Mouse (Mus musculus): ENCODE results near the gene Higd1a. TPM values are rescaled to one million over a fixed set of nuclear protein-coding genes. Genes with fewer than 3 reads are reported as not detected.

Gene Higd1a
- polyA plus RNA-seq, 1 experiment, result 17.6 TPM

DNA sequence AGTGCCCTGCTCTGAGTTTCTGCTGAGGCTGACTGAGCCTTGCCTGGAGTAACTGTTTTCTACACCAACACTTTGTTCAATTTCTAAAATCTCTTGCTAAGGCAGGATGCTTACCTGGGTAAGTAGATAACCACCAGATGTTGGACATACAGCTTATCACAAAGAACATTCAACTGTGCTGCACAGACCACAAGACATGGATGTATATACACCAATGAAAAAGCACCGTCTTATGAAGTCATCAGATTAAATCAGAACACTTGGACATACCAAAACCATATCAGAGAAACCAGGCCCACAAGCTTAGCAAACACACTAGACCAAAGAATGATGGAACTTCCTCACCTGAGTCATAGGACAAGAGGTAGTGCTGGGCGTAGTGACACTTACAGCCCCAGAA is 1.2 kb upstream of the Higd1a start:
- WGBS, result 96% methylated on average over 2 of the region's 2 CpGs

GRCm38 (mm10) chr9:121857474-121858152 is 549 bp downstream of the Higd1a start:
- peak; percentile 89; the same call in 1 of the 2 replicates for TF ChIP-seq CTCF (IDR thresholded peaks at IDR 0.05; ENCODE audit: borderline replicate concordance, control insufficient read depth, extremely low read depth, insufficient read depth, low read length, poor library complexity)
- TF ChIP-seq POLR2A (IDR thresholded peaks at IDR 0.05; ENCODE audit: control insufficient read depth, extremely low read depth, insufficient read depth, low read length, poor library complexity), result peak; percentile 82; the same call in 1 of the 2 replicates

More for the DNA sequence above, 1.2 kb upstream of the Higd1a start:
- TF ChIP-seq CTCF (IDR thresholded peaks at IDR 0.05; ENCODE audit: borderline replicate concordance, control insufficient read depth, extremely low read depth, insufficient read depth, low read length, poor library complexity) (no peak), POLR2A (IDR thresholded peaks at IDR 0.05; ENCODE audit: control insufficient read depth, extremely low read depth, insufficient read depth, low read length, poor library complexity) (no peak)
- H3K36me3 ChIP-seq (ENCODE audit: control insufficient read depth, insufficient read depth, low read length), result no peaks in the 10 kb centered on the region
- H3K4me3 ChIP-seq (ENCODE audit: control insufficient read depth, insufficient read depth, low read length), result no peak overlapping the region
- no peak for DNase-seq
- H3K27me3 ChIP-seq (ENCODE audit: control insufficient read depth, insufficient read depth, low read length), result no peaks in the 10 kb centered on the region
- H3K27ac ChIP-seq (ENCODE audit: control insufficient read depth, insufficient read depth, low read length), result no peak overlapping the region
- peaks cover 3% of the 10 kb centered on the region for H3K4me1 ChIP-seq (replicated peaks; ENCODE audit: control insufficient read depth, insufficient read depth, low read length)

GRCm38 (mm10) chr9:121856649-121857416 is 1.3 kb downstream of the Higd1a start:
- H3K27ac ChIP-seq (ENCODE audit: control insufficient read depth, insufficient read depth, low read length), result peak overlapping the region; percentile 7; the same call in 1 of the 2 replicates
- H3K4me1 ChIP-seq (replicated peaks; ENCODE audit: control insufficient read depth, insufficient read depth, low read length), result peaks cover 3% of the 10 kb centered on the region
- no peak for TF ChIP-seq POLR2A (IDR thresholded peaks at IDR 0.05; ENCODE audit: control insufficient read depth, extremely low read depth, insufficient read depth, low read length, poor library complexity)
- TF ChIP-seq CTCF (IDR thresholded peaks at IDR 0.05; ENCODE audit: borderline replicate concordance, control insufficient read depth, extremely low read depth, insufficient read depth, low read length, poor library complexity), result no peak
- H3K36me3 ChIP-seq (ENCODE audit: control insufficient read depth, insufficient read depth, low read length), result no peaks in the 10 kb centered on the region; the same call in 1 of the 2 replicates
- H3K4me3 ChIP-seq (ENCODE audit: control insufficient read depth, insufficient read depth, low read length), result peak overlapping the region; percentile 58
- no peaks in the 10 kb centered on the region for H3K27me3 ChIP-seq (ENCODE audit: control insufficient read depth, insufficient read depth, low read length)
- no peak for DNase-seq
- 2% methylated on average over 39 of the region's 39 CpGs for WGBS

More at GRCm38 (mm10) chr9:121857474-121858152, 549 bp downstream of the Higd1a start:
- 1% methylated on average over 70 of the region's 70 CpGs for WGBS
- peak overlapping the region; percentile 32 for H3K27ac ChIP-seq (ENCODE audit: control insufficient read depth, insufficient read depth, low read length)
- no peaks in the 10 kb centered on the region for H3K27me3 ChIP-seq (ENCODE audit: control insufficient read depth, insufficient read depth, low read length)
- H3K4me3 ChIP-seq (ENCODE audit: control insufficient read depth, insufficient read depth, low read length), result peak overlapping the region; percentile 58
- H3K36me3 ChIP-seq (ENCODE audit: control insufficient read depth, insufficient read depth, low read length), result no peaks in the 10 kb centered on the region
- H3K4me1 ChIP-seq (replicated peaks; ENCODE audit: control insufficient read depth, insufficient read depth, low read length), result peaks cover 3% of the 10 kb centered on the region
- DNase-seq, result peak; percentile 98

DNA sequence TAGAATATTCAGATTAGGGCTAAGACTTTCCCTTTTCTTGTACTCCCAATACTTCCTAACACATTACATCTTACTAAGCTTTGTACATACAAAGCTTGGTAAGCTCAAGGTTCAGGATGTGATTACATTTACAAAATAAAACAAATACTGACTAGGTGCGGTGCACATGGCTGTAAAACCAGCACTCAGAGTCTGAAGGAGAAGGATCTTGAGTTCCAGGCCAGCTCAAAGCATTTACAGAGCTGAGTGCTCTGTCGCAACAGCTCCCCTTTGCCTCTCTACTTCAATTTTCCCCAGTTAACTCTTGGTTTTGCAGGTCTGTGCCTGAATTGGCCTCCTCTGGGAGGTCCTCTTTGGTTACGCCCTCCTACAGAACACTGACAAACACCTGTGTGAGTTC is 3.9 kb downstream of the Higd1a start:
- Histone ChIP-seq H3K36me3 (ENCODE audit: control insufficient read depth, insufficient read depth, low read length) (no peaks in the 10 kb centered on the region; the same call in 1 of the 2 replicates), H3K27ac (ENCODE audit: control insufficient read depth, insufficient read depth, low read length) (no peak overlapping the region), H3K27me3 (ENCODE audit: control insufficient read depth, insufficient read depth, low read length) (no peaks in the 10 kb centered on the region), H3K4me3 (ENCODE audit: control insufficient read depth, insufficient read depth, low read length) (no peak overlapping the region), H3K4me1 (replicated peaks; ENCODE audit: control insufficient read depth, insufficient read depth, low read length) (peaks cover 3% of the 10 kb centered on the region)
- TF ChIP-seq POLR2A (IDR thresholded peaks at IDR 0.05; ENCODE audit: control insufficient read depth, extremely low read depth, insufficient read depth, low read length, poor library complexity) (no peak), CTCF (IDR thresholded peaks at IDR 0.05; ENCODE audit: borderline replicate concordance, control insufficient read depth, extremely low read depth, insufficient read depth, low read length, poor library complexity) (no peak)
- no peak for DNase-seq
- WGBS, result 93% methylated on average over 3 of the region's 3 CpGs

DNA sequence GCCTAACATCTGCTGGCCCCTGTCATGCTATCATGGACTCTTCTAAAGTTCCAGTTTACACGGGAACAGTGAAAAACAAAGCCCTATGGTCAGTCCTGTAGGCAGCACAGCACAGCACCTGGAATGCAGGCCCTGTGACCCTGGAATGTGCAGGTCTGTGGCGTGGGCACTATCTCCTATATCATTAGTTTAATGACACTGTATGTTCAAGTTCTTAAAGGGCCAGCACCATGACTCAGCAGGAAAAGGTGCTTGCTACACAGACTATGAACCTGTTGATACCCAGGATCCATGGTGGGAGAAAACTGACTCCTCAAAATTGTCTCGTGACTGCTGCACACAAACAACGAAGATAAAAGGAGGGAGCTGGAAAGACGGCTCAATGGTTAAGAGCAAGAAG is 10.3 kb downstream of the Higd1a start:
- no peaks in the 10 kb centered on the region; the same call in 1 of the 2 replicates for H3K4me1 ChIP-seq (replicated peaks; ENCODE audit: control insufficient read depth, insufficient read depth, low read length)
- H3K4me3 ChIP-seq (ENCODE audit: control insufficient read depth, insufficient read depth, low read length), result no peak overlapping the region
- DNase-seq, result no peak
- no peak for TF ChIP-seq POLR2A (IDR thresholded peaks at IDR 0.05; ENCODE audit: control insufficient read depth, extremely low read depth, insufficient read depth, low read length, poor library complexity)
- TF ChIP-seq CTCF (IDR thresholded peaks at IDR 0.05; ENCODE audit: borderline replicate concordance, control insufficient read depth, extremely low read depth, insufficient read depth, low read length, poor library complexity), result no peak
- WGBS, result 88% methylated on average over 5 of the region's 5 CpGs
- H3K36me3 ChIP-seq (ENCODE audit: control insufficient read depth, insufficient read depth, low read length), result peaks cover 4% of the 10 kb centered on the region; the same call in 1 of the 2 replicates
- no peak overlapping the region for H3K27ac ChIP-seq (ENCODE audit: control insufficient read depth, insufficient read depth, low read length)
- no peaks in the 10 kb centered on the region for H3K27me3 ChIP-seq (ENCODE audit: control insufficient read depth, insufficient read depth, low read length)

DNA sequence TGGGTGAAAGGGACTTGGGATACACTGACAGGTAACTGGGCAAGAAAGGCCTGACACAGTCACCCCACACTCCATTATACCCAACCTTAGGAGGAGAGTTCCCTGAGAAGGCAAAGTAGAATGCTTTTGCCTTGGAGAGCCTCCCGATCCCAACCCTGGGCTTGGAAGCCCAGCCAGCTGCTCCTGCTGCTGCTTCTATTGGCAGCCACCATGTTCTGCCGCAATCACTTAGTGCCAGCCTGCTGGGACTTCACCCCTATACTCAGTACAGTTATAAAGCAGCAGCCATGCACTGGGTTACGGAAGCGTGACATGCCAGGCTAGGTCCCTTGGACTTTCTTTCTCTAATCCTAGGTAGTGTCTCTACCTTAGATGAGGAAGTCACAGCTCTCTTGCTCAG is 11.0 kb downstream of the Higd1a start:
- DNase-seq, result no peak
- Histone ChIP-seq H3K36me3 (ENCODE audit: control insufficient read depth, insufficient read depth, low read length) (peaks cover 4% of the 10 kb centered on the region; the same call in 1 of the 2 replicates), H3K4me3 (ENCODE audit: control insufficient read depth, insufficient read depth, low read length) (no peak overlapping the region), H3K27me3 (ENCODE audit: control insufficient read depth, insufficient read depth, low read length) (no peaks in the 10 kb centered on the region), H3K27ac (ENCODE audit: control insufficient read depth, insufficient read depth, low read length) (no peak overlapping the region), H3K4me1 (replicated peaks; ENCODE audit: control insufficient read depth, insufficient read depth, low read length) (no peaks in the 10 kb centered on the region; the same call in 1 of the 2 replicates)
- no peak for TF ChIP-seq CTCF (IDR thresholded peaks at IDR 0.05; ENCODE audit: borderline replicate concordance, control insufficient read depth, extremely low read depth, insufficient read depth, low read length, poor library complexity)
- TF ChIP-seq POLR2A (IDR thresholded peaks at IDR 0.05; ENCODE audit: control insufficient read depth, extremely low read depth, insufficient read depth, low read length, poor library complexity), result no peak
- WGBS, result 99% methylated on average over 4 of the region's 4 CpGs
